Mouse (Mus musculus): ENCODE data around the gene Otp. TPM values are rescaled to one million over a fixed set of nuclear protein-coding genes. Genes with fewer than 3 reads are reported as not detected.

Otp gene
- polyA plus RNA-seq, 1 experiment from 2014 or later, result 13.5 TPM

- ATAC-seq (ENCODE audit: low read depth), result no peak
- no peaks in the 10 kb centered on the region for H3K9me3 ChIP-seq (ENCODE audit: control insufficient read depth, low read length)
- no peak overlapping the region for H3K4me2 ChIP-seq (ENCODE audit: low read depth, low read length)
- no peaks in the 10 kb centered on the region; the same call in 1 of the 2 replicates for H3K27me3 ChIP-seq (ENCODE audit: control insufficient read depth, insufficient read depth, low read length)
- H3K27ac ChIP-seq (ENCODE audit: low read depth, low read length), result no peak overlapping the region
- H3K4me3 ChIP-seq (ENCODE audit: low read depth, low read length), result no peak overlapping the region
- no peak overlapping the region for H3K9ac ChIP-seq (replicated peaks; ENCODE audit: low read depth, low read length)
- H3K36me3 ChIP-seq (ENCODE audit: control insufficient read depth, insufficient read depth, low read length), result no peaks in the 10 kb centered on the region
- H3K4me1 ChIP-seq (ENCODE audit: control insufficient read depth, insufficient read depth, low read length), result no peaks in the 10 kb centered on the region
- 94% methylated on average over 10 of the region's 10 CpGs for WGBS
These were observed 32.4 kb downstream of the Otp start for GRCm38 (mm10) chr13:94907841-94908240.

- Histone ChIP-seq H3K4me1 (ENCODE audit: control insufficient read depth, insufficient read depth, low read length) (peaks cover 3% of the 10 kb centered on the region; the same call in 1 of the 2 replicates), H3K9me3 (ENCODE audit: control insufficient read depth, low read length) (no peaks in the 10 kb centered on the region), H3K9ac (replicated peaks; ENCODE audit: low read depth, low read length) (no peak overlapping the region), H3K4me2 (ENCODE audit: low read depth, low read length) (peak overlapping the region; percentile 14), H3K36me3 (ENCODE audit: control insufficient read depth, insufficient read depth, low read length) (no peaks in the 10 kb centered on the region), H3K4me3 (ENCODE audit: low read depth, low read length) (no peak overlapping the region), H3K27ac (ENCODE audit: low read depth, low read length) (no peak overlapping the region), H3K27me3 (ENCODE audit: control insufficient read depth, insufficient read depth, low read length) (no peaks in the 10 kb centered on the region; the same call in 1 of the 2 replicates)
- ATAC-seq (ENCODE audit: low read depth), result peak; percentile 77
- 2% methylated on average over 11 of the region's 11 CpGs for WGBS
These were observed 37.6 kb downstream of the Otp start for GRCm38 (mm10) chr13:94912961-94913360.

- H3K4me2 ChIP-seq (ENCODE audit: low read depth, low read length), result no peak overlapping the region
- WGBS, result 82% methylated on average over 5 of the region's 5 CpGs
- H3K27me3 ChIP-seq (ENCODE audit: control insufficient read depth, insufficient read depth, low read length), result no peaks in the 10 kb centered on the region; the same call in 1 of the 2 replicates
- no peaks in the 10 kb centered on the region for H3K9me3 ChIP-seq (ENCODE audit: control insufficient read depth, low read length)
- no peak overlapping the region for H3K4me3 ChIP-seq (ENCODE audit: low read depth, low read length)
- no peaks in the 10 kb centered on the region for H3K36me3 ChIP-seq (ENCODE audit: control insufficient read depth, insufficient read depth, low read length)
- ATAC-seq (ENCODE audit: low read depth), result no peak
- peaks cover 3% of the 10 kb centered on the region; the same call in 1 of the 2 replicates for H3K4me1 ChIP-seq (ENCODE audit: control insufficient read depth, insufficient read depth, low read length)
- no peak overlapping the region for H3K9ac ChIP-seq (replicated peaks; ENCODE audit: low read depth, low read length)
- no peak overlapping the region for H3K27ac ChIP-seq (ENCODE audit: low read depth, low read length)
These were observed 40.3 kb downstream of the Otp start for GRCm38 (mm10) chr13:94915654-94916053.

- no peaks in the 10 kb centered on the region for H3K27me3 ChIP-seq (ENCODE audit: control insufficient read depth, insufficient read depth, low read length)
- no peaks in the 10 kb centered on the region for H3K36me3 ChIP-seq (ENCODE audit: control insufficient read depth, insufficient read depth, low read length)
- no peak for ATAC-seq (ENCODE audit: low read depth)
- H3K4me1 ChIP-seq (ENCODE audit: control insufficient read depth, insufficient read depth, low read length), result no peaks in the 10 kb centered on the region
- H3K4me2 ChIP-seq (ENCODE audit: low read depth, low read length), result no peak overlapping the region
- 80% methylated on average over 3 of the region's 3 CpGs for WGBS
- no peak overlapping the region for H3K9ac ChIP-seq (replicated peaks; ENCODE audit: low read depth, low read length)
- H3K4me3 ChIP-seq (ENCODE audit: low read depth, low read length), result no peak overlapping the region
- no peaks in the 10 kb centered on the region for H3K9me3 ChIP-seq (ENCODE audit: control insufficient read depth, low read length)
- no peak overlapping the region for H3K27ac ChIP-seq (ENCODE audit: low read depth, low read length)
These were observed 52.7 kb downstream of the Otp start for GRCm38 (mm10) chr13:94928086-94928485.

Other genes starting within 250 kb of the Otp start
- gene Tbca, start 86.7 kb upstream of the Otp start, polyA plus RNA-seq (2014; fragmentation: Nextera tagmentation; extraction: Ambion mirVana), result 276 and 315 TPM in 2 replicates
- 28.8 and 31.6 TPM in 2 replicates for gene Wdr41, start 100.7 kb downstream of the Otp start, polyA plus RNA-seq (2014; fragmentation: Nextera tagmentation; extraction: Ambion mirVana)